Comparison of ENCODE assay signal across 8 mouse cellular contexts in genomic region chr1:180195703-180196381, GRCm38 (mm10). TPM values are rescaled to one million over a fixed set of nuclear protein-coding genes. Genes with fewer than 3 reads are reported as not detected.
DNase-seq lines count a peak whose midpoint lies in the region; ATAC-seq lines count a peak whose summit lies in the region.

No protein-coding gene starts in this region.

- intact Hi-C loops in gastrocnemius, postnatal 14 days (cut with DNase I; ENCODE audit: low total_unique reads): no loop called here
- intact Hi-C loops in left cerebral cortex, postnatal 14 days (cut with DNase I): no loop called here

- peak overlapping the region; percentile 43 for H3K9ac ChIP-seq in intestine, embryonic 14.5 days (ENCODE audit: low read length)

- peaks cover 10% of the 10 kb centered on the region for H3K4me1 ChIP-seq in intestine, embryonic 14.5 days (replicated peaks; ENCODE audit: control insufficient read depth, insufficient read depth, low read length)

- H3K27me3 ChIP-seq in intestine, embryonic 14.5 days (replicated peaks; ENCODE audit: control insufficient read depth, insufficient read depth, low read length): no peaks in the 10 kb centered on the region

- H3K9me3 ChIP-seq in intestine, embryonic 14.5 days (ENCODE audit: control insufficient read depth, low read length): no peaks in the 10 kb centered on the region

- H3K27ac ChIP-seq in intestine, embryonic 14.5 days (ENCODE audit: low read depth): no peak overlapping the region

- ATAC-seq in intestine, embryonic 14.5 days (replicated peaks; ENCODE audit: low FRiP score, low TSS enrichment, low read depth): peak; percentile 100

- peak overlapping the region; percentile 61 for H3K4me3 ChIP-seq in intestine, embryonic 14.5 days (ENCODE audit: low read depth, low read length)

- H3K4me2 ChIP-seq in intestine, embryonic 14.5 days (ENCODE audit: low read length): peak overlapping the region; percentile 64

- peak; percentile 98 to 99 for DNase-seq in adrenal gland, adult (ENCODE audit: inconsistent age in 2 of 2, low spot score in 1 of 2)
- DNase-seq in embryo, embryonic 10.5 days (ENCODE audit: low spot score): peak; percentile 98
- DNase-seq in gastrocnemius, postnatal 14 days: peak; percentile 98
- DNase-seq in intestine, embryonic 14.5 days (ENCODE audit: low spot score): peak; percentile 96
- peak; percentile 98 to 99 for DNase-seq in left cerebral cortex, postnatal 14 days (ENCODE audit: low spot score in 2 of 2)
- peak; percentile 98 for DNase-seq in mesoderm, embryonic 11.5 days (ENCODE audit: low read depth, low spot score)
- peak; percentile 97 to 99 for DNase-seq in right cerebral cortex, postnatal 36 days (ENCODE audit: low spot score in 2 of 2)
- peak; percentile 96 for DNase-seq in yolk sac, embryonic 10.5 days (ENCODE audit: low spot score)

- 2% methylated on average over 57 of the region's 57 CpGs for WGBS in intestine, embryonic 14.5 days

- H3K36me3 ChIP-seq in intestine, embryonic 14.5 days (ENCODE audit: control insufficient read depth, insufficient read depth, low read length): no peaks in the 10 kb centered on the region

RNA-seq across cellular contexts. Expression of gene Coq8a, which starts 3.6 kb away (rescaled TPM):
- total RNA-seq in gastrocnemius, postnatal 14 days (2021): 100 to 1,000 TPM; 498 to 743 TPM
- 11.4 and 12.4 TPM in 2 replicates for polyA plus RNA-seq in intestine, embryonic 14.5 days (2014; fragmentation: Nextera tagmentation; extraction: Ambion mirVana)
- 10 to 100 TPM; 31.3 to 34.9 TPM for total RNA-seq in left cerebral cortex, postnatal 14 days (2021)

Comparison
In these comparisons a context has a peak if more than half of its experiments do, and no peak if none do; other contexts are left out.
1. RNA of gene Coq8a, which starts 3.6 kb away (total RNA-seq): 498 to 743 TPM in gastrocnemius, postnatal 14 days; 31.3 to 34.9 TPM in left cerebral cortex, postnatal 14 days; every median in the first group is over 10 times any median in the second.
2. Peak in every context shown above with its lines, with median percentiles within 50 percentile points of each other: DNase-seq.